9 mouse cellular contexts compared by ENCODE assay signal in genomic region chr16:16870241-16870616, GRCm38 (mm10). TPM values are rescaled to one million over a fixed set of nuclear protein-coding genes. Genes with fewer than 3 reads are reported as not detected.
A peak's percentile ranks its signal among the peaks of the same experiment; 100 is the strongest.
DNase-seq lines count a peak whose midpoint lies in the region; ATAC-seq and TF ChIP-seq lines count a peak whose summit lies in the region.
"Had no signal": no experiment of that assay in that cellular context is flagged by ENCODE, and none has a peak within 500 bp of the region (broad histone marks: within the 10 kb centered on the region; RNA-seq: fewer than 3 reads in every experiment).

No protein-coding gene starts in this region.

- H3K36me3 ChIP-seq in heart, embryonic 15.5 days = peaks cover 3% of the 10 kb centered on the region; the same call in 1 of the 2 replicates
- H3K36me3 ChIP-seq in ES-E14 (ENCODE audit: control insufficient read depth, insufficient read depth, low read length, poor library complexity, severe bottlenecking) (peaks cover 7% of the 10 kb centered on the region; the same call in 1 of the 2 replicates), macrophage (ENCODE audit: inconsistent target) (no peaks in the 10 kb centered on the region)
- H3K36me3 ChIP-seq in forebrain, postnatal 0 days (ENCODE audit: insufficient read depth) = 0 out of 2 replicates have a peak, but pooled peaks cover 4% of the 10 kb centered on the region

- H3K9me3 ChIP-seq in heart, embryonic 15.5 days (replicated peaks) = no peaks in the 10 kb centered on the region
- no peaks in the 10 kb centered on the region for H3K9me3 ChIP-seq in ES-E14 (ENCODE audit: control insufficient read depth, insufficient read depth, low read depth, low read length)
- no peaks in the 10 kb centered on the region for H3K9me3 ChIP-seq in forebrain, postnatal 0 days (ENCODE audit: low read length)

- in situ Hi-C loops in ES-E14 (cut with MboI; ENCODE audit: low sequenced_read_pairs in 2 of 2, unreplicated experiment in 2 of 2) = no loop called here

- H3K27ac ChIP-seq in heart, embryonic 15.5 days = peak overlapping the region; percentile 94
- H3K27ac ChIP-seq in ES-E14 (ENCODE audit: insufficient read depth, low read depth, low read length, poor library complexity, severe bottlenecking) (peak overlapping the region; percentile 24; the same call in 1 of the 2 replicates), macrophage (no peak overlapping the region)
- H3K27ac ChIP-seq in forebrain, postnatal 0 days (ENCODE audit: low read depth, low read length) = peak overlapping the region; percentile 92

- H3K79me2 ChIP-seq in macrophage (ENCODE audit: inconsistent target) = peaks cover 34% of the 10 kb centered on the region

- peak overlapping the region; percentile 75 for H3K4me3 ChIP-seq in heart, embryonic 15.5 days
- H3K4me3 ChIP-seq in ES-E14 (ENCODE audit: insufficient read depth in 1 of 2, low read depth in 1 of 2, low read length in 2 of 2, poor library complexity in 1 of 2, severe bottlenecking in 1 of 2) (peak overlapping the region; percentile 83 to 90), macrophage (ENCODE audit: inconsistent target) (peak overlapping the region; percentile 90)
- H3K4me3 ChIP-seq in forebrain, postnatal 0 days (ENCODE audit: low read depth, low read length) = peak overlapping the region; percentile 79

- 39% methylated on average over 7 of the region's 7 CpGs for WGBS in heart, embryonic 15.5 days
- WGBS in forebrain, postnatal 0 days = 33% methylated on average over 7 of the region's 7 CpGs
- WGBS in macrophage (ENCODE audit: missing documents) = 39% methylated on average over 7 of the region's 7 CpGs

- H3K4me1 ChIP-seq in heart, embryonic 15.5 days (replicated peaks) = peaks cover 18% of the 10 kb centered on the region
- peaks cover 6 to 9% of the 10 kb centered on the region in 2 experiments for H3K4me1 ChIP-seq in ES-E14 (ENCODE audit: control insufficient read depth in 2 of 2, insufficient read depth in 2 of 2, low read length in 2 of 2, poor library complexity in 1 of 2)
- peaks cover 7% of the 10 kb centered on the region; the same call in 1 of the 2 replicates for H3K4me1 ChIP-seq in forebrain, postnatal 0 days (ENCODE audit: insufficient read depth)

- H3K9ac ChIP-seq in heart, embryonic 15.5 days = peak overlapping the region; percentile 86
- H3K9ac ChIP-seq in ES-E14 (ENCODE audit: insufficient read depth, low read depth, low read length, poor library complexity, severe bottlenecking) = no peak overlapping the region; the same call in 1 of the 2 replicates
- H3K9ac ChIP-seq in forebrain, postnatal 0 days = peak overlapping the region; percentile 84

- no peaks in the 10 kb centered on the region for H3K27me3 ChIP-seq in heart, embryonic 15.5 days
- no peaks in the 10 kb centered on the region for H3K27me3 ChIP-seq in forebrain, postnatal 0 days (ENCODE audit: insufficient read depth, low read length)

- intact Hi-C loops in heart, postnatal 14 days (cut with DNase I) = no loop called here
- intact Hi-C loops in gastrocnemius, postnatal 36 days (cut with DNase I) = no loop called here
- intact Hi-C loops in left cerebral cortex, postnatal 4 days (cut with DNase I) = no loop called here

- no peak for ATAC-seq in heart, embryonic 15.5 days (replicated peaks; ENCODE audit: insufficient number of reproducible peaks, insufficient read depth, low FRiP score, low read depth)
- peak; percentile 32 for ATAC-seq in forebrain, postnatal 0 days

- no peak for TF ChIP-seq CTCF in forebrain, postnatal 0 days (IDR thresholded peaks at IDR 0.05; ENCODE audit: low read depth)

- DNase-seq in heart, postnatal 14 days = no peak
- DNase-seq in ES-E14 (ENCODE audit: low read depth, low spot score) = no peak
- DNase-seq in forebrain, postnatal 0 days = no peak
- DNase-seq in gastrocnemius, postnatal 36 days = no peak
- DNase-seq in spleen, postnatal 14 days (ENCODE audit: low spot score in 2 of 2) = no peak
- DNase-seq in left cerebral cortex, postnatal 4 days = no peak

- peak overlapping the region; percentile 59 for H3K4me2 ChIP-seq in heart, embryonic 15.5 days
- H3K4me2 ChIP-seq in forebrain, postnatal 0 days (ENCODE audit: low read depth) = peak overlapping the region; percentile 78

TF ChIP-seq in ES-E14, 5 proteins besides CTCF, POLR2A, EP300 and RAD21:
- TF ChIP-seq ZC3H11A (IDR thresholded peaks at IDR 0.05; ENCODE audit: borderline replicate concordance, low read depth, low read length) = no peak
- no peak for TF ChIP-seq HCFC1 (IDR thresholded peaks at IDR 0.05; ENCODE audit: borderline replicate concordance, insufficient read depth, low read length)
- TF ChIP-seq ZNF384 (IDR thresholded peaks at IDR 0.05; ENCODE audit: low read depth, low read length) = no peak
- TF ChIP-seq CHD2 (IDR thresholded peaks at IDR 0.05; ENCODE audit: low read depth, low read length) = no peak
- TF ChIP-seq MAFK (IDR thresholded peaks at IDR 0.05; ENCODE audit: insufficient read depth, low read depth, low read length) = no peak

RNA-seq across cellular contexts. Expression of gene Top3b, which starts 0.3 kb away (rescaled TPM):
- polyA plus RNA-seq in heart, embryonic 15.5 days (2015; fragmentation: Nextera tagmentation; extraction: Ambion mirVana) = 37.8 and 51.7 TPM in 2 replicates
- total RNA-seq in heart, postnatal 14 days (2021) = 10 to 100 TPM; 36.8 TPM
- 140 and 194 TPM in 2 replicates for total RNA-seq in ES-E14 (2012; rRNA removed)
- total RNA-seq in forebrain, postnatal 0 days (2014; rRNA removed) = 74.3 and 88.6 TPM in 2 replicates
- polyA plus RNA-seq in forebrain, postnatal 0 days (2015; fragmentation: Nextera tagmentation; extraction: Ambion mirVana) = 41.1 and 52.5 TPM in 2 replicates
- total RNA-seq in macrophage (2018; cell fraction: chromatin; rRNA removed) = 100 to 1,000 TPM in 24 of 26 experiments, 10 to 100 TPM in 2; 92.4 to 252 (median 183) TPM
- total RNA-seq in macrophage (2018; cell fraction: cytosol; rRNA removed) = 10 to 100 TPM; 11.9 to 36.0 (median 23.8) TPM
- 100 to 1,000 TPM in 13 of 26 experiments, 10 to 100 TPM in 13; 59.6 to 158 (median 99.3) TPM for total RNA-seq in macrophage (2018; cell fraction: nucleus; rRNA removed)
- polyA plus RNA-seq in macrophage (2018) = 25.7 to 30.9 TPM (median 29.6 TPM) in 3 replicates
- total RNA-seq in gastrocnemius, postnatal 36 days (2021) = 10 to 100 TPM; 17.3 to 20.0 TPM
- 10 to 100 TPM; 57.1 to 78.2 TPM for total RNA-seq in left cerebral cortex, postnatal 4 days (2021)

RNA-seq across cellular contexts. Expression of gene Vpreb1, which starts 0.4 kb away (rescaled TPM):
- polyA plus RNA-seq in heart, embryonic 15.5 days (2015; fragmentation: Nextera tagmentation; extraction: Ambion mirVana) = 1.1 and 1.4 TPM in 2 replicates
- under 1 TPM in 1 of 2 experiments, not detected in 1; 0.41 TPM for total RNA-seq in heart, postnatal 14 days (2021)
- 4.0 and 7.0 TPM in 2 replicates for total RNA-seq in ES-E14 (2012; rRNA removed)
- 0.95 and 6.2 TPM in 2 replicates for total RNA-seq in forebrain, postnatal 0 days (2014; rRNA removed)
- polyA plus RNA-seq in forebrain, postnatal 0 days (2015; fragmentation: Nextera tagmentation; extraction: Ambion mirVana) = 0.83 and 0.97 TPM in 2 replicates
- total RNA-seq in macrophage (2018; cell fraction: chromatin; rRNA removed) = 1 to 10 TPM in 2 of 26 experiments, not detected in 24; 1.2 to 2.2 TPM
- 1 to 10 TPM in 1 of 26 experiments, under 1 TPM in 12, not detected in 13; 0.27 to 1.2 (median 0.55) TPM for total RNA-seq in macrophage (2018; cell fraction: cytosol; rRNA removed)
- 1 to 10 TPM in 2 of 26 experiments, not detected in 24; 1.1 to 1.5 TPM for total RNA-seq in macrophage (2018; cell fraction: nucleus; rRNA removed)
- polyA plus RNA-seq in macrophage (2018) = 0.70 to 0.97 TPM in 2 of 3 replicates, not detected in the other
- not detected for total RNA-seq in gastrocnemius, postnatal 36 days (2021)
- total RNA-seq in left cerebral cortex, postnatal 4 days (2021) = under 1 TPM in 1 of 2 experiments, not detected in 1; 0.52 TPM

RNA-seq across cellular contexts. Expression of gene Igll1, which starts 6.4 kb away (rescaled TPM):
- 0.27 TPM in 1 of 2 replicates, not detected in the other for polyA plus RNA-seq in heart, embryonic 15.5 days (2015; fragmentation: Nextera tagmentation; extraction: Ambion mirVana)
- not detected for total RNA-seq in heart, postnatal 14 days (2021)
- 1.5 and 2.4 TPM in 2 replicates for total RNA-seq in ES-E14 (2012; rRNA removed)
- not detected in 2 replicates for total RNA-seq in forebrain, postnatal 0 days (2014; rRNA removed)
- polyA plus RNA-seq in forebrain, postnatal 0 days (2015; fragmentation: Nextera tagmentation; extraction: Ambion mirVana) = not detected in 2 replicates
- total RNA-seq in macrophage (2018; cell fraction: chromatin; rRNA removed) = not detected
- not detected for total RNA-seq in macrophage (2018; cell fraction: cytosol; rRNA removed)
- not detected for total RNA-seq in macrophage (2018; cell fraction: nucleus; rRNA removed)
- polyA plus RNA-seq in macrophage (2018) = not detected in 3 replicates
- not detected for total RNA-seq in gastrocnemius, postnatal 36 days (2021)
- not detected for total RNA-seq in left cerebral cortex, postnatal 4 days (2021)
- total RNA-seq: gastrocnemius, postnatal 4 days had no signal

RNA-seq across cellular contexts. Expression of gene Ppm1f, which starts 26.0 kb away (rescaled TPM):
- 23.4 and 28.8 TPM in 2 replicates for polyA plus RNA-seq in heart, embryonic 15.5 days (2015; fragmentation: Nextera tagmentation; extraction: Ambion mirVana)
- 10 to 100 TPM; 33.4 to 35.7 TPM for total RNA-seq in heart, postnatal 14 days (2021)
- total RNA-seq in ES-E14 (2012; rRNA removed) = 32.8 and 38.2 TPM in 2 replicates
- total RNA-seq in forebrain, postnatal 0 days (2014; rRNA removed) = 26.8 and 34.7 TPM in 2 replicates
- 7.9 and 12.1 TPM in 2 replicates for polyA plus RNA-seq in forebrain, postnatal 0 days (2015; fragmentation: Nextera tagmentation; extraction: Ambion mirVana)
- total RNA-seq in macrophage (2018; cell fraction: chromatin; rRNA removed) = 10 to 100 TPM in 12 of 26 experiments, 1 to 10 TPM in 14; 3.1 to 13.3 (median 9.4) TPM
- total RNA-seq in macrophage (2018; cell fraction: cytosol; rRNA removed) = 10 to 100 TPM in 17 of 26 experiments, 1 to 10 TPM in 9; 7.5 to 14.0 (median 10.9) TPM
- 10 to 100 TPM in 13 of 26 experiments, 1 to 10 TPM in 13; 4.1 to 15.2 (median 10.0) TPM for total RNA-seq in macrophage (2018; cell fraction: nucleus; rRNA removed)
- polyA plus RNA-seq in macrophage (2018) = 6.8 to 15.8 TPM (median 9.9 TPM) in 3 replicates
- 10 to 100 TPM; 11.1 to 11.8 TPM for total RNA-seq in gastrocnemius, postnatal 36 days (2021)
- total RNA-seq in left cerebral cortex, postnatal 4 days (2021) = 10 to 100 TPM; 23.8 to 25.8 TPM

RNA-seq across cellular contexts. Expression of gene Spag6l, which starts 41.0 kb away (rescaled TPM):
- polyA plus RNA-seq in heart, embryonic 15.5 days (2015; fragmentation: Nextera tagmentation; extraction: Ambion mirVana) = 0.25 and 0.51 TPM in 2 replicates
- under 1 TPM in 1 of 2 experiments, not detected in 1; 0.45 TPM for total RNA-seq in heart, postnatal 14 days (2021)
- total RNA-seq in ES-E14 (2012; rRNA removed) = 0.49 and 1.0 TPM in 2 replicates
- 19.2 and 27.4 TPM in 2 replicates for total RNA-seq in forebrain, postnatal 0 days (2014; rRNA removed)
- 15.5 and 20.5 TPM in 2 replicates for polyA plus RNA-seq in forebrain, postnatal 0 days (2015; fragmentation: Nextera tagmentation; extraction: Ambion mirVana)
- not detected for total RNA-seq in macrophage (2018; cell fraction: chromatin; rRNA removed)
- not detected for total RNA-seq in macrophage (2018; cell fraction: cytosol; rRNA removed)
- not detected for total RNA-seq in macrophage (2018; cell fraction: nucleus; rRNA removed)
- polyA plus RNA-seq in macrophage (2018) = not detected in 3 replicates
- not detected for total RNA-seq in gastrocnemius, postnatal 36 days (2021)
- 10 to 100 TPM; 11.4 to 12.6 TPM for total RNA-seq in left cerebral cortex, postnatal 4 days (2021)
- total RNA-seq: gastrocnemius, postnatal 4 days had no signal
